Mouse (Mus musculus): Measurements from ENCODE around the gene Rbfox2.
A peak's percentile ranks its signal among the peaks of the same experiment; 100 is the strongest.

The Rbfox2 gene

GRCm38 (mm10) chr15:77331444-77331843 is 24.6 kb upstream of the Rbfox2 start:
- DNase-seq (ENCODE audit: low spot score in 2 of 2), result no peak

GRCm38 (mm10) chr15:77329681-77330180 is 22.9 kb upstream of the Rbfox2 start:
- DNase-seq (ENCODE audit: low spot score in 2 of 2), result no peak

- DNase-seq (ENCODE audit: low spot score in 2 of 2), result no peak
Observed at GRCm38 (mm10) chr15:77326361-77326760, 19.6 kb upstream of the Rbfox2 start.

GRCm38 (mm10) chr15:77324426-77324825 is 17.6 kb upstream of the Rbfox2 start:
- no peak for DNase-seq (ENCODE audit: low spot score in 2 of 2)

- DNase-seq (ENCODE audit: low spot score in 2 of 2), result no peak
Observed at GRCm38 (mm10) chr15:77323226-77323625, 16.4 kb upstream of the Rbfox2 start.

- no peak for DNase-seq (ENCODE audit: low spot score in 2 of 2)
Observed at GRCm38 (mm10) chr15:77313701-77314100, 6.9 kb upstream of the Rbfox2 start.

- no peak for DNase-seq (ENCODE audit: low spot score in 2 of 2)
Observed at GRCm38 (mm10) chr15:77312796-77313195, 6.0 kb upstream of the Rbfox2 start.

- DNase-seq (ENCODE audit: low spot score in 2 of 2), result no peak
Observed at GRCm38 (mm10) chr15:77307767-77308495, 1.1 kb upstream of the Rbfox2 start.

GRCm38 (mm10) chr15:77305852-77306546 is 805 bp downstream of the Rbfox2 start:
- DNase-seq (ENCODE audit: low spot score in 2 of 2), result peak; percentile 41 to 60

- DNase-seq (ENCODE audit: low spot score in 2 of 2), result no peak
Observed at GRCm38 (mm10) chr15:77304960-77305359, 1.8 kb downstream of the Rbfox2 start.

GRCm38 (mm10) chr15:77301122-77301521 is 5.7 kb downstream of the Rbfox2 start:
- DNase-seq (ENCODE audit: low spot score in 2 of 2), result no peak

- no peak for DNase-seq (ENCODE audit: low spot score in 2 of 2)
Observed at GRCm38 (mm10) chr15:77298564-77298963, 8.2 kb downstream of the Rbfox2 start.

GRCm38 (mm10) chr15:77296635-77297034 is 10.2 kb downstream of the Rbfox2 start:
- DNase-seq (ENCODE audit: low spot score in 2 of 2), result no peak

- no peak for DNase-seq (ENCODE audit: low spot score in 2 of 2)
Observed at GRCm38 (mm10) chr15:77293493-77293892, 13.3 kb downstream of the Rbfox2 start.

- no peak for DNase-seq (ENCODE audit: low spot score in 2 of 2)
Observed at GRCm38 (mm10) chr15:77292381-77292780, 14.4 kb downstream of the Rbfox2 start.

- no peak for DNase-seq (ENCODE audit: low spot score in 2 of 2)
Observed at GRCm38 (mm10) chr15:77291471-77291870, 15.3 kb downstream of the Rbfox2 start.

GRCm38 (mm10) chr15:77290352-77290751 is 16.5 kb downstream of the Rbfox2 start:
- no peak for DNase-seq (ENCODE audit: low spot score in 2 of 2)

GRCm38 (mm10) chr15:77280130-77280529 is 26.7 kb downstream of the Rbfox2 start:
- no peak for DNase-seq (ENCODE audit: low spot score in 2 of 2)

GRCm38 (mm10) chr15:77278825-77279224 is 28.0 kb downstream of the Rbfox2 start:
- no peak for DNase-seq (ENCODE audit: low spot score in 2 of 2)

- DNase-seq (ENCODE audit: low spot score in 2 of 2), result no peak
Observed at GRCm38 (mm10) chr15:77276838-77277725, 29.7 kb downstream of the Rbfox2 start.

- DNase-seq (ENCODE audit: low spot score in 2 of 2), result no peak
Observed at GRCm38 (mm10) chr15:77276300-77276699, 30.5 kb downstream of the Rbfox2 start.

GRCm38 (mm10) chr15:77275572-77275971 is 31.2 kb downstream of the Rbfox2 start:
- no peak for DNase-seq (ENCODE audit: low spot score in 2 of 2)
